28 mouse cellular contexts compared by ENCODE assay signal in the genomic region with DNA sequence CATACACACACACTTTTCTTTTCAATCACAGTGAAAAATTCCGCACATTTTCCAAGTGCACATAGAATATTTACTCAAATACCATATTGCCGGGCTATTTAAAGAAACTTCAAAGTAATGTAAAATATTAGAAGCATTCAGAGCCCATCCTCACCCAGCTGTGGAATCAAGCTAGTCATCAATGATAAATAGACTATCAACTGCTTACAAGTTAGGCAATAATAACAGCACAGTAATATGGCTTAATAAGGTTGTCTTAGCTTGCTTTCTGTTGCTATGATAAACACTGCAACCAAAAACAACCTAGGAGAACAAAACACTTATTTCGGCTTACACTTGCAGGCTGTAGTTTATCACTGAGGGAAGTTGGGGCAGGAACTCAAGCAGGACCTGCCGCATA. TPM values are rescaled to one million over a fixed set of nuclear protein-coding genes. Genes with fewer than 3 reads are reported as not detected.
"Had no signal": no experiment of that assay in that cellular context is flagged by ENCODE, and none has a peak within 500 bp of the region (broad histone marks: within the 10 kb centered on the region; RNA-seq: fewer than 3 reads in every experiment).

No protein-coding gene starts in this region.

- H3K27ac ChIP-seq: embryonic facial prominence, embryonic 10.5 days; embryonic facial prominence, embryonic 12.5 days; embryonic facial prominence, embryonic 13.5 days; embryonic facial prominence, embryonic 15.5 days; forebrain, embryonic 10.5 days; forebrain, embryonic 12.5 days; forebrain, embryonic 13.5 days; forebrain, embryonic 15.5 days; gastrocnemius, adult 2 months had no signal

- DNase-seq: cerebellum, adult 2 months; cerebellum, adult 8-10 months; cerebellum, adult 9-10 months; cerebellum, adult 9-11 months; cerebellum, postnatal 10 days; cerebellum, postnatal 14 days; cerebellum, postnatal 25 days; cerebellum, postnatal 36 days; embryo, embryonic 11 days; forebrain, postnatal 0 days; gastrocnemius, adult 2 months; gastrocnemius, postnatal 10 days; gastrocnemius, postnatal 14 days; gastrocnemius, postnatal 25 days; gastrocnemius, postnatal 36 days; heart, adult 11 months; heart, adult 18-20 months had no signal

- H3K9ac ChIP-seq: embryonic facial prominence, embryonic 12.5 days; embryonic facial prominence, embryonic 13.5 days; embryonic facial prominence, embryonic 15.5 days; forebrain, embryonic 12.5 days; forebrain, embryonic 13.5 days; forebrain, embryonic 15.5 days; forebrain, postnatal 0 days had no signal

- H3K27me3 ChIP-seq: embryonic facial prominence, embryonic 12.5 days; embryonic facial prominence, embryonic 13.5 days; embryonic facial prominence, embryonic 15.5 days; forebrain, embryonic 12.5 days; forebrain, embryonic 13.5 days; forebrain, embryonic 15.5 days had no signal

- H3K36me3 ChIP-seq: embryonic facial prominence, embryonic 10.5 days; embryonic facial prominence, embryonic 12.5 days; embryonic facial prominence, embryonic 13.5 days; embryonic facial prominence, embryonic 15.5 days; forebrain, embryonic 10.5 days; forebrain, embryonic 12.5 days; forebrain, embryonic 15.5 days had no signal

- H3K4me2 ChIP-seq: embryonic facial prominence, embryonic 12.5 days; embryonic facial prominence, embryonic 13.5 days; embryonic facial prominence, embryonic 15.5 days; forebrain, embryonic 12.5 days; forebrain, embryonic 13.5 days; forebrain, embryonic 15.5 days had no signal

- H3K4me1 ChIP-seq: embryonic facial prominence, embryonic 10.5 days; embryonic facial prominence, embryonic 12.5 days; embryonic facial prominence, embryonic 13.5 days; embryonic facial prominence, embryonic 15.5 days; forebrain, embryonic 12.5 days; forebrain, embryonic 13.5 days; forebrain, embryonic 15.5 days had no signal

- H3K4me3 ChIP-seq: embryonic facial prominence, embryonic 10.5 days; embryonic facial prominence, embryonic 12.5 days; embryonic facial prominence, embryonic 13.5 days; embryonic facial prominence, embryonic 15.5 days; erythroblast, embryonic 14.5 days; forebrain, embryonic 10.5 days; forebrain, embryonic 12.5 days; forebrain, embryonic 13.5 days; forebrain, embryonic 15.5 days; gastrocnemius, adult 2 months had no signal

- H3K9me3 ChIP-seq: embryonic facial prominence, embryonic 10.5 days; embryonic facial prominence, embryonic 12.5 days; embryonic facial prominence, embryonic 13.5 days; embryonic facial prominence, embryonic 15.5 days; forebrain, embryonic 10.5 days; forebrain, embryonic 12.5 days; forebrain, embryonic 13.5 days; forebrain, embryonic 15.5 days had no signal

- ATAC-seq: forebrain, embryonic 13.5 days; forebrain, embryonic 14.5 days; forebrain, embryonic 15.5 days; forebrain, embryonic 16.5 days; forebrain, postnatal 0 days had no signal

RNA-seq across cellular contexts. Expression of a gene that starts 22.4 kb away (rescaled TPM):
- polyA plus RNA-seq: erythroblast, embryonic 14.5 days had no signal
